Mouse (Mus musculus) MEL (cell line): ENCODE measurements around the gene Vmn1r1. TPM values are rescaled to one million over a fixed set of nuclear protein-coding genes. Genes with fewer than 3 reads are reported as not detected.

Source experiments
- DNase-seq: peaks from one replicate; pipeline ENCODE4 v3.0.0; 2011; ENCODE audit warnings: low read depth, low spot score
- H3K27ac ChIP-seq: 2 replicates; pipeline ENCODE4 v1.5.1; 2012; ENCODE audit warnings: low read depth, mild to moderate bottlenecking, control low read depth, low read length, moderate library complexity; ENCODE audit not compliant: control insufficient read depth
- H3K27me3 ChIP-seq, 2 experiments: fragments of 150-350 bp in 1 of 2; sonication (generic) in 1 of 2; 2 replicates each; pipeline ENCODE4 v1.6.1; 2012; ENCODE audit warnings: low read length in 2 of 2, mild to moderate bottlenecking in 2 of 2, improper control_type of control experiment in 1 of 2, moderate library complexity in 1 of 2; ENCODE audit not compliant: insufficient read depth in 2 of 2, control insufficient read depth in 1 of 2
- H3K36me3 ChIP-seq, 2 experiments: 2 replicates each; pipeline ENCODE4 v1.6.1; 2012 to 2014; ENCODE audit warnings: low read length in 2 of 2, improper control_type of control experiment in 1 of 2, inconsistent platforms in 1 of 2, mild to moderate bottlenecking in 1 of 2; ENCODE audit not compliant: insufficient read depth in 2 of 2, control insufficient read depth in 1 of 2
- H3K4me1 ChIP-seq, 2 experiments: fragments of 150-350 bp in 1 of 2; sonication (generic) in 1 of 2; 2 replicates each; pipeline ENCODE4 v1.6.1; 2012; ENCODE audit warnings: low read length in 2 of 2, improper control_type of control experiment in 1 of 2, mild to moderate bottlenecking in 1 of 2; ENCODE audit not compliant: insufficient read depth in 2 of 2, control insufficient read depth in 1 of 2
- H3K4me3 ChIP-seq, 2 experiments: fragments of 150-350 bp in 1 of 2; sonication (generic) in 1 of 2; 2 replicates each; pipeline ENCODE4 v1.5.1; 2012; ENCODE audit warnings: low read depth in 2 of 2, low read length in 2 of 2, mild to moderate bottlenecking in 2 of 2, moderate library complexity in 2 of 2, control low read depth in 1 of 2, improper control_type of control experiment in 1 of 2; ENCODE audit not compliant: control insufficient read depth in 1 of 2, insufficient read depth in 1 of 2
- H3K79me2 ChIP-seq: 2 replicates; pipeline ENCODE4 v1.6.1; 2012; ENCODE audit warnings: mild to moderate bottlenecking, low read length, moderate library complexity; ENCODE audit not compliant: control insufficient read depth, poor library complexity, insufficient read depth
- H3K9ac ChIP-seq: 2 replicates; pipeline ENCODE4 v1.6.1; 2012; ENCODE audit warnings: low read depth, mild to moderate bottlenecking, control low read depth, low read length, moderate library complexity; ENCODE audit not compliant: control insufficient read depth, poor library complexity, severe bottlenecking
- H3K9me3 ChIP-seq: fragments of 150-350 bp; sonication (generic); replicated peaks from 2 replicates; pipeline ENCODE4 v1.6.1; 2012; ENCODE audit warnings: mild to moderate bottlenecking, low read length, improper control_type of control experiment, moderate library complexity; ENCODE audit not compliant: insufficient read depth
- E2F4 ChIP-seq: IDR thresholded peaks from 2 replicates; pipeline ENCODE4 v1.6.1; 2011; ENCODE audit warnings: low read depth, low read length, improper control_type of control experiment, borderline replicate concordance
- ETS1 ChIP-seq: IDR thresholded peaks from 2 replicates; pipeline ENCODE4 v1.6.1; 2012; ENCODE audit warnings: low read depth, mild to moderate bottlenecking, inconsistent platforms, low read length, improper control_type of control experiment, moderate library complexity
- HCFC1 ChIP-seq: IDR thresholded peaks from 2 replicates; pipeline ENCODE4 v1.6.1; 2012; ENCODE audit warnings: low read depth, mild to moderate bottlenecking, inconsistent platforms, low read length, improper control_type of control experiment, moderate library complexity
- MAFK ChIP-seq: IDR thresholded peaks from 2 replicates; pipeline ENCODE4 v1.6.1; 2011; ENCODE audit warnings: low read depth, mild to moderate bottlenecking, low read length, improper control_type of control experiment, borderline replicate concordance
- MAX ChIP-seq: IDR thresholded peaks from 2 replicates; pipeline ENCODE4 v1.6.1; 2011; ENCODE audit warnings: low read length, improper control_type of control experiment
- MAZ ChIP-seq: IDR thresholded peaks from 2 replicates; pipeline ENCODE4 v1.6.1; 2012; ENCODE audit warnings: low read depth, mild to moderate bottlenecking, inconsistent platforms, low read length, improper control_type of control experiment
- MYB ChIP-seq: IDR thresholded peaks from 2 replicates; pipeline ENCODE4 v1.6.1; 2011; ENCODE audit warnings: mild to moderate bottlenecking, low read depth, low read length, improper control_type of control experiment
- NELFE ChIP-seq: IDR thresholded peaks from 2 replicates; pipeline ENCODE4 v1.6.1; 2011; ENCODE audit warnings: low read depth, low read length, improper control_type of control experiment
- POLR2A ChIP-seq, 2 experiments: IDR thresholded peaks; 2 replicates each; pipeline ENCODE4 v1.6.1; 2011 to 2012; ENCODE audit warnings: low read length in 2 of 2, mild to moderate bottlenecking in 2 of 2, control low read depth in 1 of 2, improper control_type of control experiment in 1 of 2, low read depth in 1 of 2, moderate library complexity in 1 of 2; ENCODE audit not compliant: control insufficient read depth in 1 of 2, insufficient read depth in 1 of 2, poor library complexity in 1 of 2
- POLR2AphosphoS5 ChIP-seq: IDR thresholded peaks from 2 replicates; pipeline ENCODE4 v1.6.1; 2012; ENCODE audit warnings: low read depth, borderline replicate concordance, mild to moderate bottlenecking, inconsistent platforms, low read length, moderate library complexity, mixed read lengths
- RAD21 ChIP-seq: IDR thresholded peaks from 2 replicates; pipeline ENCODE4 v1.6.1; 2011; ENCODE audit warnings: mild to moderate bottlenecking, low read depth, low read length, improper control_type of control experiment
- SMC3 ChIP-seq: IDR thresholded peaks from 2 replicates; pipeline ENCODE4 v1.6.1; 2011; ENCODE audit warnings: low read depth, low read length, improper control_type of control experiment
- TBP ChIP-seq: IDR thresholded peaks from 2 replicates; pipeline ENCODE4 v1.8.0; 2011; ENCODE audit warnings: low read depth, low read length, improper control_type of control experiment
- TCF12 ChIP-seq: IDR thresholded peaks from 2 replicates; pipeline ENCODE4 v1.6.1; 2014; ENCODE audit warnings: low read depth, mild to moderate bottlenecking, inconsistent platforms, low read length, improper control_type of control experiment, moderate library complexity
- UBTF ChIP-seq: IDR thresholded peaks from 2 replicates; pipeline ENCODE4 v1.6.1; 2012; ENCODE audit warnings: low read depth, mild to moderate bottlenecking, inconsistent platforms, low read length, improper control_type of control experiment, moderate library complexity, borderline replicate concordance; ENCODE audit not compliant: insufficient read depth
- ZC3H11A ChIP-seq: IDR thresholded peaks from 2 replicates; pipeline ENCODE4 v1.6.1; 2012; ENCODE audit warnings: low read depth, mild to moderate bottlenecking, inconsistent platforms, low read length, improper control_type of control experiment
- ZNF384 ChIP-seq: IDR thresholded peaks from 2 replicates; pipeline ENCODE4 v1.6.1; 2012; ENCODE audit warnings: low read depth, mild to moderate bottlenecking, inconsistent platforms, low read length, improper control_type of control experiment
- polyA plus RNA-seq, 2 experiments: library from polyadenylated mRNA; stranded (reverse) in 1 of 2; unstranded in 1 of 2; fragments of >175 nt in 1 of 2; fragments of >200 nt in 1 of 2; gene quantifications; 2 replicates each; pipeline versions ENCODE4 v1.2.1 to v1.2.4; 2012; ENCODE audit warnings: low replicate concordance in 2 of 2, low read depth in 1 of 2; ENCODE audit not compliant: insufficient read length in 2 of 2, insufficient read depth in 1 of 2, missing spikeins in 1 of 2
- total RNA-seq: library from RNA; depleted of rRNA; stranded (reverse); fragments of 300-350 nt; gene quantifications from 2 replicates; pipeline ENCODE4 v1.2.3, GENCODE M21; 2012

Vmn1r1 gene
- total and polyA plus RNA-seq, 3 experiments: 0.07 TPM; not detected in 2

DNA sequence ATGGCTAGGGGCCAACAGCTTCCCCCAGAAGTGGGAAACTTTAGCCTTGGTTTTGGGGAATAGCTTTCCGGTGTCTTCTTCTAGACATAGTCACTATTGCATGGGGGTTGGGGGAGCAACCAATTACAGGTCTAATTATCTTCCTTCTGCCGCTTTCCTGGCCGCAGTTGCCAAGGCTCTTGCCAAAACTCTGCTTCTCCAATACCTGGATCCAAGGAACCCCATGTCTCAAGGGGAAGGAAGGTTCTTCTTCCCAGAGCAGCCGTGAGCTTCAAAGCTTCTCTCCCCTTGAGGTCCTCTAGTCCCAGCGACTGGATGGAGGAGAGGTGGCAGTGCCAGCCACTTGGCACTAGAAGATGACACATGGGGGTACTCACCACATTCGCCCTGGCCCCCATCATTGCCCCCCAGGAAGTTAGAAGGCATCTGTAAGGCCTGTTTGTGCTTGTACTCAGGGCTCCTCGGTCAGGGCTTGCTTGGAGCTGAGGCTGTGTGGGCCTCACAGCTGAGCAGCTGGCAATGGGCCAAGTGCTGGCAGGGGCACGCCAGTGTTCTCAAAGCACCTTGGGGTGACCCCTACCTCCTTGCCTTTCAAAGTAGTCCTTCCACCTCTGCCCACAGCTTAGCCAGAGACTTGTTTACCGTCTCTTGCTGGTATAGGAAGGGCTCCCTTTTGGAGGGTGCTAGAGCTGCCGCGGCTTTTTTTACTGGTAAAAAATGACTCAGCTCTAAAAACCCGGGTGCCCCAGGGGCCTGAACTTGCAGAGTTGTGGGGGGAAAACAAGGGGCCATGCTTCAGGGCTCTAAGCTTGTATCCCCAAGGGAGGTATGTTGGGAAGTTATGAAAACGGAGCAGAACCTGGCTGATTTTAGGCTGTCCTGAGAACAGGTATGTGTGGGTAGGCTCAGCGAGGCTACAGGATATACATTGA lies 52.6 kb downstream of the Vmn1r1 start:
- TF ChIP-seq NELFE (no peak), POLR2A (IDR thresholded peaks at IDR 0.05; ENCODE audit: control insufficient read depth in 1 of 2, insufficient read depth in 1 of 2, low read depth in 1 of 2, low read length in 2 of 2, poor library complexity in 1 of 2) (no peak), ZNF384 (no peak), MYB (no peak), MAFK (no peak)
- H3K36me3 ChIP-seq: no peaks in the 10 kb centered on the region
- no peak for DNase-seq
- H3K4me1 ChIP-seq: no peaks in the 10 kb centered on the region
- H3K27me3 ChIP-seq: peaks cover 0 to under 1% of the 10 kb centered on the region in 2 experiments; a peak in 2 of 4 replicates
- no peak overlapping the region for H3K4me3 ChIP-seq
- H3K79me2 ChIP-seq: no peaks in the 10 kb centered on the region
- no peaks in the 10 kb centered on the region for H3K9me3 ChIP-seq
- H3K9ac ChIP-seq: no peak overlapping the region
- no peak overlapping the region for H3K27ac ChIP-seq

DNA sequence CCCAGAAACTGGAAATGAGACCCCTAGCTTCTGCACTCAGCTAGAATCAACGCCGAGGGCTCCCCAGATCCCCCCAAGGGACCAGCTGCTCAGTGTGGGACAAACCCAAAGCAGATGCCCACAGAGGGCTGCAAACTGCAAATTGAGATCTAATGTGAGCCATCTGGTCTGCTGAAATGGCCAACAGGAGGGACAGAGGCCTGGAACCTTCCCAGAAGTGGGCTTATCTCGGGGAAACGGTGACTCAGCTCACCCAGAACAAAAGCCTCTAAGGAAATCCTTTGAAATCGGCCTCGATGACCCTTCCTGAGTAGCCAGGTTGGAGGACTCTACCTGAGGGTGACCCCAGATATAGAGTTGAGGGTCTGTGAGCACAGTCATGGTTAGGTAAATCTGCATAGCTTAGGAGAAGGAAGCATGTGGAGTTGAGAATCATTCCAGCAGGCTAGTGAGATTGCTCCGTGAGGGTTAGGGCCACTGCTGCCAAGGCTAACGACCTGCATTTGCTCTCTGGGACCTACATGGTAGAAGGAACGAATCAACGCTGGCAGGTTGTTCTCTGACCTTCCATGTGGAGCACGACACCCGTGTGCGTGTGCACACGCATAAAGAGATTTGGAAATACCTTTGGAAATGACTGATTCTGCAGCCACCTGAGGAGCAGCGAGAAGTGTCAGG lies 53.4 kb downstream of the Vmn1r1 start:
- H3K27ac ChIP-seq: no peak overlapping the region
- no peaks in the 10 kb centered on the region for H3K9me3 ChIP-seq
- H3K36me3 ChIP-seq: no peaks in the 10 kb centered on the region
- H3K4me1 ChIP-seq: no peaks in the 10 kb centered on the region
- no peak for TF ChIP-seq MYB
- TF ChIP-seq MAX: no peak
- TF ChIP-seq MAZ: no peak
- no peak for TF ChIP-seq SMC3
- no peak for TF ChIP-seq ETS1
- TF ChIP-seq NELFE: no peak
- TF ChIP-seq E2F4: no peak
- no peak for TF ChIP-seq POLR2A (IDR thresholded peaks at IDR 0.05; ENCODE audit: control insufficient read depth in 1 of 2, insufficient read depth in 1 of 2, low read depth in 1 of 2, low read length in 2 of 2, poor library complexity in 1 of 2)
- TF ChIP-seq UBTF: no peak
- no peak for TF ChIP-seq ZC3H11A
- TF ChIP-seq POLR2AphosphoS5: no peak
- no peak for TF ChIP-seq HCFC1
- no peak for TF ChIP-seq RAD21
- no peak for TF ChIP-seq TCF12
- TF ChIP-seq TBP: no peak
- no peaks in the 10 kb centered on the region for H3K79me2 ChIP-seq
- H3K27me3 ChIP-seq: no peaks in the 10 kb centered on the region; a peak in 2 of 4 replicates
- H3K9ac ChIP-seq: no peak overlapping the region
- no peak overlapping the region for H3K4me3 ChIP-seq
- DNase-seq: no peak
